Mouse (Mus musculus) embryonic fibroblast, embryonic 13.5 days (primary cell): Measurements from ENCODE around the gene Pbp2.

Experiments
- CTCF ChIP-seq: IDR thresholded peaks from 2 replicates; pipeline ENCODE4 v1.5.1; 2011; ENCODE audit warnings: mild to moderate bottlenecking, control low read depth, low read length, moderate library complexity, borderline replicate concordance; ENCODE audit not compliant: insufficient read depth
- POLR2A ChIP-seq: IDR thresholded peaks from 2 replicates; pipeline ENCODE4 v1.6.1; 2011; ENCODE audit warnings: low read depth, mild to moderate bottlenecking, control low read depth, low read length, moderate library complexity

- TF ChIP-seq CTCF (no peak), POLR2A (no peak)
These were observed 14.6 kb upstream of the Pbp2 start for GRCm38 (mm10) chr6:135324686-135325300.
